Mouse (Mus musculus) kidney, postnatal 0 days (tissue): ENCODE results near the gene Foxp2. TPM values are rescaled to one million over a fixed set of nuclear protein-coding genes. Genes with fewer than 3 reads are reported as not detected.

Source experiments
- ATAC-seq: fragments of 200-750 bp; cut with Nextera tagmentation; replicated peaks from 2 replicates; pipeline ENCODE4 v1.8.0; 2017; ENCODE audit warnings: low read depth, moderate number of reproducible peaks, moderate TSS enrichment, moderate library complexity; ENCODE audit not compliant: low FRiP score
- DNase-seq: peaks from one replicate; pipeline ENCODE4 v3.0.0-alpha.2; 2016; ENCODE audit warnings: low spot score
- H3K27ac ChIP-seq: fragments of 300-500 bp; sonication (generic); 2 replicates; pipeline ENCODE4 v1.5.1; 2014; ENCODE audit warnings: mild to moderate bottlenecking
- H3K27me3 ChIP-seq: fragments of 300-500 bp; sonication (generic); 2 replicates; pipeline ENCODE4 v1.6.1; 2014; ENCODE audit warnings: low read length, mixed read lengths; ENCODE audit not compliant: insufficient read depth
- H3K36me3 ChIP-seq: fragments of 300-500 bp; sonication (generic); 2 replicates; pipeline ENCODE4 v1.6.1; 2014; ENCODE audit warnings: low read length, mixed read lengths; ENCODE audit not compliant: insufficient read depth
- H3K4me1 ChIP-seq: fragments of 300-500 bp; sonication (generic); replicated peaks from 2 replicates; pipeline ENCODE4 v1.6.1; 2014; ENCODE audit warnings: antibody characterized with exemption, low read length, mixed read lengths; ENCODE audit not compliant: insufficient read depth
- H3K4me2 ChIP-seq: fragments of 300-500 bp; sonication (generic); 2 replicates; pipeline ENCODE4 v1.6.1; 2014; ENCODE audit warnings: mild to moderate bottlenecking, low read length, moderate library complexity, mixed read lengths
- H3K4me3 ChIP-seq: fragments of 300-500 bp; sonication (generic); replicated peaks from 2 replicates; pipeline ENCODE4 v1.5.1; 2014; ENCODE audit warnings: low read depth, low read length
- H3K9ac ChIP-seq: fragments of 300-500 bp; sonication (generic); 2 replicates; pipeline ENCODE4 v1.6.1; 2014; ENCODE audit warnings: low read depth, low read length
- H3K9me3 ChIP-seq: fragments of 300-500 bp; sonication (generic); replicated peaks from 2 replicates; pipeline ENCODE4 v1.6.1; 2016; ENCODE audit warnings: low read length, inconsistent platforms, mixed read lengths
- CTCF ChIP-seq: IDR thresholded peaks from 2 replicates; pipeline ENCODE4 v1.5.1; 2016; ENCODE audit warnings: antibody characterized with exemption, low read depth, mild to moderate bottlenecking, moderate library complexity
- WGBS: fragments of 180-500 bp; shearing (Covaris S2); extraction: QIAGEN DNeasy Blood & Tissue Kit; methylation state at CpG from one replicate; pipeline ENCODE4 v1.1.7; 2014; 5-methylcytosine and 5-hydroxymethylcytosine counted together
- microRNA-seq: library from miRNA; unstranded; fragments of <30 nt; microRNA quantifications from one replicate; pipeline ENCODE4, GENCODE M21; 2016
- polyA plus RNA-seq: library from polyadenylated mRNA; unstranded; fragments of >200 nt; fragmentation: Nextera tagmentation; extraction: Ambion mirVana; gene quantifications from 2 replicates; pipeline ENCODE4 v1.2.1, GENCODE M21; 2015

The Foxp2 gene
- polyA plus RNA-seq, 1 experiment from 2014 or later: 2.5 TPM

- no peak for TF ChIP-seq CTCF
- Histone ChIP-seq H3K4me2 (no peak overlapping the region), H3K4me3 (no peak overlapping the region), H3K27me3 (no peaks in the 10 kb centered on the region), H3K9me3 (no peaks in the 10 kb centered on the region), H3K36me3 (no peaks in the 10 kb centered on the region), H3K27ac (no peak overlapping the region), H3K4me1 (no peaks in the 10 kb centered on the region), H3K9ac (no peak overlapping the region)
- DNase-seq: no peak
- 79% methylated on average over 3 of the region's 3 CpGs for WGBS
- no peak for ATAC-seq
These were observed 564.3 kb downstream of the Foxp2 start for GRCm38 (mm10) chr6:15465471-15465870.

DNA sequence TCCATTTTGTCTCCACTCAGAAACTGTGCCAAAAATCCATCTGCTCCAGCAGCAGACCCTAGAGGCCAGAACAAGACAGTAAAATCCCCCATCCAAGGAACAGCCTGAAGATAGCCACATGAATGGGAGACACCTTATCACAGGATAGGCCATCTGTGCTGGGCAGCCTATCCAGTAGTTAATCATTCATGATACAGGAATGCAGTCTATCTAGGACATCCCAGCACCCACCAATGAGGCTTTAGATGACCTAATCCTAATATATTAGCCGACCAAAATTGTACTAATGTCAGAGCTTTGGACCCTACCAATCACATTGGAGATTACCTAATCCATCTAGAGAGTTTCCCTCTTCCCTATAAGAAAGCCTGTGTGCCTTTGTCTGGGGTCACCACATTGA, 565.5 kb downstream of the Foxp2 start:
- DNase-seq (no peak), ATAC-seq (peak; percentile 54; the same call in 1 of the 2 replicates)
- Histone ChIP-seq H3K9ac (no peak overlapping the region), H3K36me3 (no peaks in the 10 kb centered on the region), H3K4me3 (no peak overlapping the region), H3K27me3 (no peaks in the 10 kb centered on the region), H3K4me1 (no peaks in the 10 kb centered on the region), H3K9me3 (no peaks in the 10 kb centered on the region), H3K27ac (no peak overlapping the region), H3K4me2 (no peak overlapping the region)
- no peak for TF ChIP-seq CTCF
- WGBS: 74% methylated on average over 1 of the region's 1 CpGs

GRCm38 (mm10) chr6:15486909-15487308, 585.8 kb downstream of the Foxp2 start:
- Histone ChIP-seq H3K4me1 (no peaks in the 10 kb centered on the region), H3K4me3 (no peak overlapping the region), H3K27ac (no peak overlapping the region), H3K9ac (no peak overlapping the region), H3K4me2 (no peak overlapping the region), H3K27me3 (no peaks in the 10 kb centered on the region), H3K36me3 (no peaks in the 10 kb centered on the region), H3K9me3 (no peaks in the 10 kb centered on the region)
- no peak for DNase-seq
- ATAC-seq: no peak
- 74% methylated on average over 2 of the region's 2 CpGs for WGBS
- TF ChIP-seq CTCF: no peak

Small RNA genes lying within 50 kb of the gene (microRNA-seq; reads per million reads assigned to microRNA genes)
- gene Gm25470: not detected

Other genes starting within 250 kb of the Foxp2 start
- gene Ppp1r3a, start 146.1 kb upstream of the Foxp2 start, polyA plus RNA-seq: not detected in 2 replicates